Mouse (Mus musculus): ENCODE results near the gene Il16. TPM values are rescaled to one million over a fixed set of nuclear protein-coding genes. Genes with fewer than 3 reads are reported as not detected.

The Il16 gene
- polyA plus RNA-seq, 1 experiment from 2014 or later, result 1.1 TPM

- no peak overlapping the region for H3K4me3 ChIP-seq
- WGBS, result 90% methylated on average over 7 of the region's 7 CpGs
- no peak overlapping the region for H3K27ac ChIP-seq
- no peaks in the 10 kb centered on the region for H3K4me1 ChIP-seq (replicated peaks)
- H3K27me3 ChIP-seq (ENCODE audit: insufficient read depth, poor library complexity, severe bottlenecking), result no peaks in the 10 kb centered on the region
- no peaks in the 10 kb centered on the region for H3K9me3 ChIP-seq
- no peaks in the 10 kb centered on the region for H3K36me3 ChIP-seq
- no peak for DNase-seq (ENCODE audit: low spot score)
Measured at GRCm38 (mm10) chr7:83604180-83604944, 141.2 kb downstream of the Il16 start.

- Histone ChIP-seq H3K9me3 (no peaks in the 10 kb centered on the region), H3K4me1 (replicated peaks) (no peaks in the 10 kb centered on the region), H3K36me3 (no peaks in the 10 kb centered on the region), H3K27me3 (ENCODE audit: insufficient read depth, poor library complexity, severe bottlenecking) (no peaks in the 10 kb centered on the region), H3K4me3 (no peak overlapping the region), H3K27ac (no peak overlapping the region)
- DNase-seq (ENCODE audit: low spot score), result peak; percentile 59
- WGBS, result 59% methylated on average over 8 of the region's 8 CpGs
Measured at GRCm38 (mm10) chr7:83599913-83600286, 145.6 kb downstream of the Il16 start.

- Histone ChIP-seq H3K4me3 (no peak overlapping the region), H3K4me1 (replicated peaks) (no peaks in the 10 kb centered on the region), H3K36me3 (no peaks in the 10 kb centered on the region), H3K27ac (no peak overlapping the region), H3K9me3 (no peaks in the 10 kb centered on the region), H3K27me3 (ENCODE audit: insufficient read depth, poor library complexity, severe bottlenecking) (no peaks in the 10 kb centered on the region)
- no peak for DNase-seq (ENCODE audit: low spot score)
- 89% methylated on average over 13 of the region's 13 CpGs for WGBS
Measured at GRCm38 (mm10) chr7:83598997-83599912, 146.3 kb downstream of the Il16 start.

- H3K27ac ChIP-seq, result no peak overlapping the region
- no peaks in the 10 kb centered on the region for H3K9me3 ChIP-seq
- DNase-seq (ENCODE audit: low spot score), result no peak
- no peak overlapping the region for H3K4me3 ChIP-seq
- WGBS, result 94% methylated on average over 3 of the region's 3 CpGs
- no peaks in the 10 kb centered on the region for H3K27me3 ChIP-seq (ENCODE audit: insufficient read depth, poor library complexity, severe bottlenecking)
- H3K4me1 ChIP-seq (replicated peaks), result no peaks in the 10 kb centered on the region
- no peaks in the 10 kb centered on the region for H3K36me3 ChIP-seq
Measured at GRCm38 (mm10) chr7:83597063-83597462, 148.5 kb downstream of the Il16 start.

- 88% methylated on average over 3 of the region's 3 CpGs for WGBS
- no peaks in the 10 kb centered on the region for H3K4me1 ChIP-seq (replicated peaks)
- no peak for DNase-seq (ENCODE audit: low spot score)
- no peak overlapping the region for H3K4me3 ChIP-seq
- H3K27me3 ChIP-seq (ENCODE audit: insufficient read depth, poor library complexity, severe bottlenecking), result no peaks in the 10 kb centered on the region
- no peaks in the 10 kb centered on the region for H3K36me3 ChIP-seq
- H3K9me3 ChIP-seq, result no peaks in the 10 kb centered on the region
- H3K27ac ChIP-seq, result no peak overlapping the region
Measured at GRCm38 (mm10) chr7:83594056-83594455, 151.5 kb downstream of the Il16 start.

Other genes starting within 250 kb of the Il16 start
- 0.67 and 0.80 TPM in 2 replicates for gene Tmc3, start 160.8 kb downstream of the Il16 start, polyA plus RNA-seq (2016; fragmentation: Nextera tagmentation; extraction: Ambion mirVana)
- 12.8 and 14.2 TPM in 2 replicates for gene Stard5, start 113.8 kb downstream of the Il16 start, polyA plus RNA-seq (2016; fragmentation: Nextera tagmentation; extraction: Ambion mirVana)
- gene Cfap161, start 49.2 kb upstream of the Il16 start, polyA plus RNA-seq (2016; fragmentation: Nextera tagmentation; extraction: Ambion mirVana), result 0.24 and 1.5 TPM in 2 replicates
- 11.7 and 15.2 TPM in 2 replicates for gene Tlnrd1, start 138.6 kb upstream of the Il16 start, polyA plus RNA-seq (2016; fragmentation: Nextera tagmentation; extraction: Ambion mirVana)
- 73.4 and 96.5 TPM in 2 replicates for gene Mesd, start 138.7 kb upstream of the Il16 start, polyA plus RNA-seq (2016; fragmentation: Nextera tagmentation; extraction: Ambion mirVana)